Mouse (Mus musculus): ENCODE results near the gene Hs6st3. TPM values are rescaled to one million over a fixed set of nuclear protein-coding genes. Genes with fewer than 3 reads are reported as not detected.

Hs6st3 gene
- polyA plus RNA-seq, 1 experiment from 2014 or later = 0.80 TPM

GRCm38 (mm10) chr14:119914508-119914907 lies 776.4 kb downstream of the Hs6st3 start:
- no peaks in the 10 kb centered on the region for H3K4me1 ChIP-seq
- WGBS = 73% methylated on average over 6 of the region's 6 CpGs
- H3K27ac ChIP-seq = no peak overlapping the region
- H3K9me3 ChIP-seq (replicated peaks) = no peaks in the 10 kb centered on the region
- H3K9ac ChIP-seq = no peak overlapping the region
- H3K4me2 ChIP-seq (replicated peaks) = no peak overlapping the region
- no peaks in the 10 kb centered on the region for H3K27me3 ChIP-seq
- no peak for ATAC-seq (ENCODE audit: low FRiP score)
- no peak overlapping the region for H3K4me3 ChIP-seq
- H3K36me3 ChIP-seq = no peaks in the 10 kb centered on the region

GRCm38 (mm10) chr14:119918281-119919034 lies 780.3 kb downstream of the Hs6st3 start:
- H3K9ac ChIP-seq = no peak overlapping the region
- 67% methylated on average over 6 of the region's 6 CpGs for WGBS
- H3K9me3 ChIP-seq (replicated peaks) = no peaks in the 10 kb centered on the region
- H3K4me1 ChIP-seq = no peaks in the 10 kb centered on the region
- H3K27ac ChIP-seq = no peak overlapping the region
- no peak overlapping the region for H3K4me2 ChIP-seq (replicated peaks)
- H3K4me3 ChIP-seq = no peak overlapping the region
- no peaks in the 10 kb centered on the region for H3K36me3 ChIP-seq
- ATAC-seq (ENCODE audit: low FRiP score) = no peak
- H3K27me3 ChIP-seq = no peaks in the 10 kb centered on the region

- ATAC-seq (ENCODE audit: low FRiP score) = no peak
- 69% methylated on average over 1 of the region's 1 CpGs for WGBS
- Histone ChIP-seq H3K27me3 (no peaks in the 10 kb centered on the region), H3K4me2 (replicated peaks) (no peak overlapping the region), H3K4me1 (no peaks in the 10 kb centered on the region), H3K9me3 (replicated peaks) (no peaks in the 10 kb centered on the region), H3K36me3 (no peaks in the 10 kb centered on the region), H3K27ac (no peak overlapping the region), H3K9ac (no peak overlapping the region), H3K4me3 (no peak overlapping the region)
Observed at GRCm38 (mm10) chr14:119919177-119919576, 781.0 kb downstream of the Hs6st3 start.

Other genes with a start within 250 kb of the Hs6st3 start
- gene Dzip1, start 212.9 kb upstream of the Hs6st3 start, polyA plus RNA-seq (2016; fragmentation: Nextera tagmentation; extraction: Ambion mirVana) = 46.3 and 47.0 TPM in 2 replicates
- 33.3 and 33.5 TPM in 2 replicates for gene Dnajc3, start 200.4 kb upstream of the Hs6st3 start, polyA plus RNA-seq (2016; fragmentation: Nextera tagmentation; extraction: Ambion mirVana)
- gene Uggt2, start 38.9 kb upstream of the Hs6st3 start, polyA plus RNA-seq (2016; fragmentation: Nextera tagmentation; extraction: Ambion mirVana) = 22.7 and 26.6 TPM in 2 replicates

Data from hindbrain, embryonic 12.5 days (tissue).